Mouse (Mus musculus) spleen, adult 2 months (tissue): ENCODE results near the gene Tmtc1.

Experiments
- CTCF ChIP-seq: fragments of 200-500 bp; IDR thresholded peaks from 2 replicates; pipeline ENCODE4 v1.5.1; 2011; ENCODE audit warnings: mild to moderate bottlenecking, inconsistent platforms; ENCODE audit not compliant: insufficient read depth, insufficient read length, insufficient replicate concordance; ENCODE audit errors: extremely low read depth
- POLR2A ChIP-seq: fragments of 200-500 bp; IDR thresholded peaks from 2 replicates; pipeline ENCODE4 v1.6.1; 2011; ENCODE audit warnings: low read depth, low read length, inconsistent platforms

DNA sequence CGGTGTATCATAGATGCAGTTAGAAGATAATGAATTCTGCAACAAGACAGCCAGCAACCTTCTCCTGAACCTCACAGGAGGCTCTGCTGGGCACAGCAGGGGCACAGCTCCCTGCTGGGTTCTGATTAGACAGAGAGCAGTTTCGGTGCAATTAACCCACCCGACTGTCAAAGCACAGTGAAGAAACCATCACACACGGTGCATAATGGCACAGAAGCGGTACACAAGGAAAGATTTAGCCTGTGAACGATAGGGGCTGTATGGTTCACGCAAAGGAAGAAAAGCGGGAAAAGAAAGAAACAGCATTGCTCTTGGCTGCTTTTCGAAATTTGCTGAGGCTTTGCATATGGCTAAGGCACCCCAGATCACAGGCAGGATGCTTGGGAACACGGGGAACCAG is 52.0 kb downstream of the Tmtc1 start:
- TF ChIP-seq CTCF (no peak), POLR2A (no peak)
